Mouse (Mus musculus): Measurements from ENCODE around the gene Gbgt1. TPM values are rescaled to one million over a fixed set of nuclear protein-coding genes. Genes with fewer than 3 reads are reported as not detected.
A peak's percentile ranks its signal among the peaks of the same experiment; 100 is the strongest.
"Not testable (repeated sequence)": the region's sequence is repeated elsewhere in the genome, so short reads cannot be mapped to it uniquely, and the experiment has no call there.

Gbgt1 gene
- polyA plus RNA-seq, 1 experiment from 2014 or later = 4.7 TPM

DNA sequence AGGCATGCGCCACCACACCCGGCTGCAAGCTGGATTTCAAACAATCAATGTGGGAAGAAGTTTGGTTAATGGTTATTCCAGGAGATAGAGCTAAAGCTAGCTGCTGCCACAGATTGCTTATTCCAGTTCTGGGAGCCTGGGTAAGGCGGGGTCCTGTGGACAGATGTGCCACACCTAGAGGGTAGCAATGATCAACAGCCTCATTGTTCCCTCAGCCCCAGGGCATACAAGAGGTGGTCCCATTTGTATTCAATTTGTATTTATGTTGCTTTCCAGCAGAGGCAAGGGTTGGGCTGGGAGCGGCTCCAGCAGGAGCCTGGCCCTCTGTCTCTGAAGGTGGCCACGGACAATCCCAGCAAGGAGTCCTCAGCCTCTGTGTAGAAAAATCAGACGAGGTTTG lies 9.6 kb downstream of the Gbgt1 start:
- 88% methylated on average over 6 of the region's 6 CpGs for WGBS
- no peak overlapping the region for H3K9ac ChIP-seq (ENCODE audit: low read length)
- H3K27ac ChIP-seq (ENCODE audit: low read depth) = no peak overlapping the region
- no peak overlapping the region for H3K4me2 ChIP-seq (ENCODE audit: low read length)
- H3K27me3 ChIP-seq (replicated peaks; ENCODE audit: control insufficient read depth, insufficient read depth, low read length) = no peaks in the 10 kb centered on the region
- DNase-seq (ENCODE audit: low spot score) = no peak
- 0 out of 2 replicates have a peak, but pooled peaks cover 16% of the 10 kb centered on the region for H3K36me3 ChIP-seq (ENCODE audit: control insufficient read depth, insufficient read depth, low read length)
- ATAC-seq (replicated peaks; ENCODE audit: low FRiP score, low TSS enrichment, low read depth) = no peak
- no peaks in the 10 kb centered on the region for H3K9me3 ChIP-seq (ENCODE audit: control insufficient read depth, low read length)
- H3K4me3 ChIP-seq (ENCODE audit: low read depth, low read length) = no peak overlapping the region
- H3K4me1 ChIP-seq (replicated peaks; ENCODE audit: control insufficient read depth, insufficient read depth, low read length) = no peaks in the 10 kb centered on the region

DNA sequence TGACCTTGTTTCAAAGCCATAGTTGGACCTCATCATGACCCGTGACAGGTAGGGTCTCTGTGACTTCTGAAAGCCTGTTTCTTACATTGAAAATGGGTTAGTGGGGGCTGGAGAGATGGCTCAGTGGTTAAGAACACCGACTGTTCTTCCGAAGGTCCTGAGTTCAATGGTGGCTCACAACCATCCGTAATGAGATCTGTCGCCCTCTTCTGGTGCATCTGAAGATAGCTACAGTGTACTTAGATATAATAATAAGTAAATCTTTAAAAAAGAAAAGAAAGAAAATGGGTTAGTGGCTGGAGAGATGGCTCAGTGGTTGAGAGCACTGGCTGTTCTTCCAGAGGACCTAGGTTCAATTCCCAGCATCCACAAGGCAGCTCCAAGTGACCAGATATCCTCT lies 14.9 kb downstream of the Gbgt1 start:
- 53% methylated on average over 5 of the region's 5 CpGs for WGBS
- not testable (repeated sequence) for H3K27ac ChIP-seq (ENCODE audit: low read depth); DNase-seq (ENCODE audit: low spot score); H3K36me3 ChIP-seq (ENCODE audit: control insufficient read depth, insufficient read depth, low read length); H3K9me3 ChIP-seq (ENCODE audit: control insufficient read depth, low read length); H3K4me1 ChIP-seq (replicated peaks; ENCODE audit: control insufficient read depth, insufficient read depth, low read length); H3K4me3 ChIP-seq (ENCODE audit: low read depth, low read length); H3K4me2 ChIP-seq (ENCODE audit: low read length); ATAC-seq (replicated peaks; ENCODE audit: low FRiP score, low TSS enrichment, low read depth); H3K9ac ChIP-seq (ENCODE audit: low read length); H3K27me3 ChIP-seq (replicated peaks; ENCODE audit: control insufficient read depth, insufficient read depth, low read length)

DNA sequence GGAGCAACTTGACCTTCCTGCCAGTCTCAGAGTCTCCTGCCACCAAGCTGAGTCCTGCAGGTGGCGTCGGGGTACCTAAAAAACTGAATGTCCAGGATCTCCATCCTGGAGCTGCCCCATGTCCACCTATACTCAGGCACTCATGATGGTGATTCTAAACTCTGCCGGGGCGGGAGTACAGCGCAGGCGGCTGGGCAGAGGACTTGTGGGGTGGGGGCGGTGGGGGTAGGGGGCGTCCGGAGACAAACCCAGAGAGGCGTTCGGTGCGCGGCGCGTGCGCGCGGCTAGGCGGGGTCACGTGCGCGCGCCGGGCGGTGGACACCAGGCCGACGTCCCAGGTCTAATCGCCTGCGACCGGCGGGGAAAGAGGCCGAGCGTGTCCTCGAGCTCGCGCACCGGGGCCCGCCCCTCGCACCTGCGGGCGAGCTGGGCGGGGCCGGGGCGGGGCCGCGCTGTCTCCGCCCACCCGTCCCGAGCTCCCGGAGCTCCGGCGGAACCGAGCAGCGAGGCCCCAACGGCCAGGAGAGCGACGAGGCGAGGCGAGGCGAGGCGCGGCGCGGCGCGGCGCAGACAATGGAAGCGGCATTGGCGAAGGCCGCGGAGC lies 16.2 kb downstream of the Gbgt1 start, which contains the start of gene Ralgds:
TSS of gene Ralgds (plus strand) at position 328 of the 604 bp plus-strand sequence.
- Histone ChIP-seq H3K9me3 (ENCODE audit: control insufficient read depth, low read length) (no peaks in the 10 kb centered on the region), H3K27me3 (replicated peaks; ENCODE audit: control insufficient read depth, insufficient read depth, low read length) (no peaks in the 10 kb centered on the region), H3K27ac (ENCODE audit: low read depth) (peak within 1 kb of the TSS; percentile 65), H3K9ac (ENCODE audit: low read length) (peak within 1 kb of the TSS; percentile 83), H3K4me3 (ENCODE audit: low read depth, low read length) (peak within 1 kb of the TSS; percentile 75), H3K4me1 (replicated peaks; ENCODE audit: control insufficient read depth, insufficient read depth, low read length) (peaks cover 6% of the 10 kb centered on the region), H3K36me3 (ENCODE audit: control insufficient read depth, insufficient read depth, low read length) (no peaks in the 10 kb centered on the region), H3K4me2 (ENCODE audit: low read length) (peak within 1 kb of the TSS; percentile 95)
- ATAC-seq (replicated peaks; ENCODE audit: low FRiP score, low TSS enrichment, low read depth) = peak; percentile 66
- DNase-seq (ENCODE audit: low spot score) = peak; percentile 73
- WGBS = under 1% methylated on average over 50 of the region's 71 CpGs

DNA sequence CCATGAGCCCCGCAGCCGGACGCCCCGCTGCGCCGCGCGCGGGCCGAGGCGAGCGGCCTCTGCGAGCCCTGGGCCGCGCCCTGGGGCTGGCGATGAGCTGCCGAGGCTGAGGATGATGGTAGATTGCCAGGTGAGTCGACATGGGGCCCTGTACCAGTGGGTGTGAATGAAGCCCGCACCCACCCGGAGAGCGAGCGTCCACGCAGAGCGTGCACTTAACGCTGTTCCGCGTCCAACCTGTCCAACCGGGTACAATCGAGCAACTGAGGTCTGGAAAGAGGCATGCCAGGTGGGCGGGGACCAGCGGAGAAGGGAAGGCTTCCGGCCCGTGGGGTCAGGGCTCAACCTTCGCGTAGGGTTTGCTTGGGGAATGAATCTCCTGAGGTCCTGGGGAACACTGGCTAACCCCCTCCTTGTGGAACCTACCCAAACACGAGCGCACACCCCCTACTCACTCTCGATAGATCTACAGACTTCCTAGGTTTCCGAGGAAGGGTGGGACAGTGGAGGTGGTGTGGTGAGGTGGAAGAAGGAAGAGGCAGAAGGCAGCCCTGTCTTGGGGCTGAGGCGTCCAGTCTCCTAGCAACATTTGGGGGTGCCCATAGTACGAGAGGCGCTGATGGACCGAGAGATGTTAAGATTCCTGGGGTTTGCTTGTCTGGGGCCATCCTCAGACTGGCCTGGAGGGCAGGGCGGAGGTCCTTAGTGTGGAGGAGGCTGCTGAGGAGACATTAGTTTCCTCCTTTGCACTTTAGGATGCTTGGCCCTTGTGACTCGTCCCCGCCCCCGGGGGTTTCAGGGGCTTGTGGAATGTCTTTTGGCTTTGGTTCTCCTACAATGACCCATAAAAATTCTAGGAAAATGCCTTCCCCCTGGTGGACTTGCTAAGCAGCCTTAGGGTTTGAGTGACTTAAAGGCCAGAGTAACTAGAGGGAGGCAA lies 17.0 kb downstream of the Gbgt1 start:
- Histone ChIP-seq H3K9me3 (ENCODE audit: control insufficient read depth, low read length) (no peaks in the 10 kb centered on the region), H3K9ac (ENCODE audit: low read length) (peak overlapping the region; percentile 83), H3K36me3 (ENCODE audit: control insufficient read depth, insufficient read depth, low read length) (no peaks in the 10 kb centered on the region), H3K4me1 (replicated peaks; ENCODE audit: control insufficient read depth, insufficient read depth, low read length) (peaks cover 9% of the 10 kb centered on the region), H3K27me3 (replicated peaks; ENCODE audit: control insufficient read depth, insufficient read depth, low read length) (no peaks in the 10 kb centered on the region), H3K4me2 (ENCODE audit: low read length) (peak overlapping the region; percentile 95), H3K27ac (ENCODE audit: low read depth) (peak overlapping the region; percentile 65), H3K4me3 (ENCODE audit: low read depth, low read length) (peak overlapping the region; percentile 75)
- ATAC-seq (replicated peaks; ENCODE audit: low FRiP score, low TSS enrichment, low read depth) (peak; percentile 32; the same call in 1 of the 2 replicates), DNase-seq (ENCODE audit: low spot score) (peak; percentile 81)
- WGBS = 4% methylated on average over 47 of the region's 47 CpGs

DNA sequence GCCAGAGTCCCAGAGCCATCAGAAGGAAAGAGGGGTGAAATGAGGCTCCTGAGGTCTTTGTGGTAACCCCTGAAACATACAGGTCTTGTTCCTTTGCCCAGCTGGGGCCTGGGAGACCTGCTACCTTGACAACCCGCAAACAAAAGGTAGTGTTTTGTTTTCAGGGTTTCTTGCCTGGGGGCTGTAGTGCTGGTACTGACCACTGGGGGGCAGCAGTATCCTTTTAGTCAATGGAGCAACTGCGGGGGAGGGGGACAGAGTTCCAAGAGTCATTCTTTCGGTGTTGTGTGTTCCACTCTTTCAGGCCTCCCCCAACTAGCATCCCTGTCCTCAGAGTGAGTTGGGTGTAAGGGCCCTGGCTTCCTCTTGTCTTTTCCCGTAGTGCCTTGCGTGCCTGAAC lies 17.8 kb downstream of the Gbgt1 start:
- no peaks in the 10 kb centered on the region for H3K36me3 ChIP-seq (ENCODE audit: control insufficient read depth, insufficient read depth, low read length)
- ATAC-seq (replicated peaks; ENCODE audit: low FRiP score, low TSS enrichment, low read depth) (no peak), DNase-seq (ENCODE audit: low spot score) (peak; percentile 95)
- H3K27me3 ChIP-seq (replicated peaks; ENCODE audit: control insufficient read depth, insufficient read depth, low read length) = no peaks in the 10 kb centered on the region
- H3K4me1 ChIP-seq (replicated peaks; ENCODE audit: control insufficient read depth, insufficient read depth, low read length) = peaks cover 9% of the 10 kb centered on the region
- peak overlapping the region; percentile 83; the same call in 1 of the 2 replicates for H3K9ac ChIP-seq (ENCODE audit: low read length)
- no peaks in the 10 kb centered on the region for H3K9me3 ChIP-seq (ENCODE audit: control insufficient read depth, low read length)
- peak overlapping the region; percentile 95 for H3K4me2 ChIP-seq (ENCODE audit: low read length)
- 20% methylated on average over 5 of the region's 5 CpGs for WGBS
- H3K27ac ChIP-seq (ENCODE audit: low read depth) = no peak overlapping the region
- H3K4me3 ChIP-seq (ENCODE audit: low read depth, low read length) = peak overlapping the region; percentile 75; the same call in 1 of the 2 replicates

DNA sequence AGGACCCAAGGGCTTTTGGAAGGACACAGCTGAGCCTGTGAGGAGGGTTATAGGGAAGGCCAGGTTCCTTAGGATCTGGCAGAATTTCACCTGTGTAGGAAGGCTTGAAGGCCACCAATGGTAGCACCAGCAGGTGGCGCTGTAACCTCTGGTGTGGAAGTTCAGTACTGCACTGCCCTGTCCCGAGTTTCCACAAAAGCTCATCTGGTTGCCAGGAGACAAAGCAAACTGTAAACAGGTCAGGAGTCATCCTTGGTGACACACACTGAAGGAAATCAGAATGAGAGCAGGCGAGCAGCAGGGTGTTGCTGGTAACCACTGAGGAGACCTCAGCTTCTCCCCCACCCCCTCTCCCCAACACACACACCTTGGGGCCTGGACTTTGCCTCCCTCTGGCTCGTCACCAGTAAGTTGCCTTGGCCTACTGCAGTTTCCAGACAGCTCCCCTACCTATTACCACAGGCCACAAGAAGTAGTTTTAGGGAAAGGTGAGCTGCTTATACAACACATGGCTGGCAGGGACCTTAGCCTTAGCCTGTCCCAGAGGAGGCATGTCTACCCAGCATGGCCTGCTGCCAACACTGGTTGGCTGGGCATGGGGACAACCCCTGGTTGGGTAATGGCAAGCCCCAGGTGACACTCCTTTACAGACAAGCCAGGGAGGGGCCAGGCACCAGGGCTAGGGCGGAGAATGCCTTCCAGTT lies 20.7 kb downstream of the Gbgt1 start:
- peak; percentile 20; the same call in 1 of the 2 replicates for ATAC-seq (replicated peaks; ENCODE audit: low FRiP score, low TSS enrichment, low read depth)
- Histone ChIP-seq H3K4me2 (ENCODE audit: low read length) (no peak overlapping the region), H3K27me3 (replicated peaks; ENCODE audit: control insufficient read depth, insufficient read depth, low read length) (no peaks in the 10 kb centered on the region), H3K36me3 (ENCODE audit: control insufficient read depth, insufficient read depth, low read length) (no peaks in the 10 kb centered on the region), H3K9ac (ENCODE audit: low read length) (no peak overlapping the region), H3K9me3 (ENCODE audit: control insufficient read depth, low read length) (no peaks in the 10 kb centered on the region), H3K4me3 (ENCODE audit: low read depth, low read length) (no peak overlapping the region), H3K27ac (ENCODE audit: low read depth) (peak overlapping the region; percentile 28), H3K4me1 (replicated peaks; ENCODE audit: control insufficient read depth, insufficient read depth, low read length) (peaks cover 9% of the 10 kb centered on the region)
- 42% methylated on average over 5 of the region's 5 CpGs for WGBS
- DNase-seq (ENCODE audit: low spot score) = peak; percentile 82

DNA sequence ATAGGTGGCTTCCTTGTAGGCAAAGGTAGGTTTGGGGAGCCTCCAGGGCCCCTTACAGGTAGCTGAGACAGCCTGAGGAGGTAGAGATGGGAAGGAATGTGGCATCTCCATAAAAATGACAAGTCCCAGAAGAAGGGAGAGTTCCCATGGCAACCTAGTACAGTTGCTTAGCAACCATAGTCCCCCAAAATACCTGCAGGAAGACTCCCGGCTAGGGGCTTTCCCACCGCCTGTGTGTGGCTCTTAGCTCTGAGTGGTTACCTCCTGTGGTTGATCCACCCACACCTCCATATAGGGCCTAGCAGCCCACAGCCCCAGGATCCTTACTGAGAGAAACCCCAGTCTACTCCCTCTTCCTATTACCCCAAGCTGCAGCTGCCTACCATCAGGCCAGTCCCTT lies 21.5 kb downstream of the Gbgt1 start:
- no peak overlapping the region for H3K27ac ChIP-seq (ENCODE audit: low read depth)
- H3K4me1 ChIP-seq (replicated peaks; ENCODE audit: control insufficient read depth, insufficient read depth, low read length) = peaks cover 9% of the 10 kb centered on the region
- no peak overlapping the region for H3K9ac ChIP-seq (ENCODE audit: low read length)
- no peaks in the 10 kb centered on the region for H3K36me3 ChIP-seq (ENCODE audit: control insufficient read depth, insufficient read depth, low read length)
- no peak overlapping the region for H3K4me3 ChIP-seq (ENCODE audit: low read depth, low read length)
- H3K4me2 ChIP-seq (ENCODE audit: low read length) = no peak overlapping the region
- H3K9me3 ChIP-seq (ENCODE audit: control insufficient read depth, low read length) = no peaks in the 10 kb centered on the region
- no peak for ATAC-seq (replicated peaks; ENCODE audit: low FRiP score, low TSS enrichment, low read depth)
- no peaks in the 10 kb centered on the region for H3K27me3 ChIP-seq (replicated peaks; ENCODE audit: control insufficient read depth, insufficient read depth, low read length)
- no peak for DNase-seq (ENCODE audit: low spot score)
- WGBS = 21% methylated on average over 2 of the region's 2 CpGs

DNA sequence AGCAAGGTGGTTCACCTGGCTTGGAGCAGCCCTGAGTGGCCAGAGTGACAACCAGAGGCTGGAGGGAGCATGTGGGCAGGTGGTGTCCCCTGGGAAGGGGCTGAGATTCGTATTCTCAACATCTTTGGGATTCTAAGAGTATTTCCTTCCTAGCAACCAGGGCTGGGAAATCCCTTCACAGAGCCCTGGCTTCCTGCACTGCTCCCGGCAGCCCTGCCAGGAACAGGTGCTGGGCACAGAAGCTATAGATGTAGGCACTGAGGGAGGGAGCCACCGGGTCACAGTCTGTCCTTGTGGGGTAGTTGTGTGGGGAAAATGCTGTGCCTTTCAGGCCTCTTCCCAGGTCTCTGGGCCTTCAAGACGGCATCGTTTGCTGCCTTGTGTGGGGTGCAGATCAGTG lies 23.9 kb downstream of the Gbgt1 start:
- no peaks in the 10 kb centered on the region for H3K9me3 ChIP-seq (ENCODE audit: control insufficient read depth, low read length)
- no peaks in the 10 kb centered on the region for H3K36me3 ChIP-seq (ENCODE audit: control insufficient read depth, insufficient read depth, low read length)
- no peak overlapping the region for H3K4me2 ChIP-seq (ENCODE audit: low read length)
- ATAC-seq (replicated peaks; ENCODE audit: low FRiP score, low TSS enrichment, low read depth) (no peak), DNase-seq (ENCODE audit: low spot score) (no peak)
- no peaks in the 10 kb centered on the region for H3K27me3 ChIP-seq (replicated peaks; ENCODE audit: control insufficient read depth, insufficient read depth, low read length)
- H3K9ac ChIP-seq (ENCODE audit: low read length) = no peak overlapping the region
- 73% methylated on average over 5 of the region's 5 CpGs for WGBS
- H3K27ac ChIP-seq (ENCODE audit: low read depth) = no peak overlapping the region
- peaks cover 25% of the 10 kb centered on the region for H3K4me1 ChIP-seq (replicated peaks; ENCODE audit: control insufficient read depth, insufficient read depth, low read length)
- H3K4me3 ChIP-seq (ENCODE audit: low read depth, low read length) = no peak overlapping the region
